Mouse (Mus musculus) megakaryocyte, embryonic 14.5 days (primary cell): ENCODE measurements at regions not wholly inside any gene's neighbourhood (a gene's known extent, or its start where the extent isn't known, plus 50 kb on each side); places are given as distances from the start of the nearest gene placed in this dataset.

ENCODE experiments used
- H3K27me3 ChIP-seq: replicated peaks from 2 replicates; pipeline ENCODE3; 2012; ENCODE audit warnings: inconsistent platforms
- H3K36me3 ChIP-seq: replicated peaks from 2 replicates; pipeline ENCODE3; 2012; ENCODE audit warnings: low read length, inconsistent platforms, mixed read lengths
- H3K4me1 ChIP-seq: 2 replicates; pipeline ENCODE4 v1.6.1; 2012; ENCODE audit warnings: inconsistent platforms
- H3K4me3 ChIP-seq: replicated peaks from 2 replicates; pipeline ENCODE3; 2012; ENCODE audit warnings: moderate library complexity, mild to moderate bottlenecking, inconsistent platforms
- H3K9me3 ChIP-seq: 2 replicates; pipeline ENCODE4 v1.6.1; 2012; ENCODE audit warnings: inconsistent platforms
- FLI1 ChIP-seq: IDR thresholded peaks from 2 replicates; pipeline ENCODE4 v1.6.1; 2012; ENCODE audit warnings: low read length, inconsistent platforms, mixed read lengths
- GATA1 ChIP-seq: IDR thresholded peaks from 3 replicates; pipeline ENCODE4 v1.6.1; 2012; ENCODE audit warnings: mixed read lengths, low read length, inconsistent platforms, borderline replicate concordance

GRCm38 (mm10) chr1:88969630-88970029 is 100.6 kb upstream of the Sh3bp4 start:
- no peak for TF ChIP-seq FLI1
- no peak for TF ChIP-seq GATA1
- no peaks in the 10 kb centered on the region for H3K27me3 ChIP-seq
- H3K36me3 ChIP-seq, result no peaks in the 10 kb centered on the region
- H3K9me3 ChIP-seq, result peaks cover 3% of the 10 kb centered on the region; the same call in 1 of the 2 replicates
- H3K4me3 ChIP-seq, result no peak overlapping the region
- H3K4me1 ChIP-seq, result no peaks in the 10 kb centered on the region

- Histone ChIP-seq H3K4me3 (no peak overlapping the region), H3K36me3 (no peaks in the 10 kb centered on the region), H3K4me1 (no peaks in the 10 kb centered on the region), H3K27me3 (no peaks in the 10 kb centered on the region), H3K9me3 (peaks cover 6% of the 10 kb centered on the region)
- TF ChIP-seq FLI1 (no peak), GATA1 (no peak)
Measured at GRCm38 (mm10) chr1:88976101-88976500, 94.1 kb upstream of the Sh3bp4 start.

GRCm38 (mm10) chr1:88988011-88988695 is 82.1 kb upstream of the Sh3bp4 start:
- Histone ChIP-seq H3K4me3 (no peak overlapping the region), H3K9me3 (no peaks in the 10 kb centered on the region; the same call in 1 of the 2 replicates), H3K27me3 (no peaks in the 10 kb centered on the region), H3K36me3 (no peaks in the 10 kb centered on the region), H3K4me1 (no peaks in the 10 kb centered on the region)
- TF ChIP-seq FLI1, result no peak
- TF ChIP-seq GATA1, result no peak

GRCm38 (mm10) chr1:88994588-88995331 is 75.5 kb upstream of the Sh3bp4 start:
- H3K36me3 ChIP-seq, result no peaks in the 10 kb centered on the region
- H3K4me3 ChIP-seq, result no peak overlapping the region
- peaks cover 3% of the 10 kb centered on the region; the same call in 1 of the 2 replicates for H3K9me3 ChIP-seq
- TF ChIP-seq FLI1 (no peak), GATA1 (no peak)
- H3K27me3 ChIP-seq, result no peaks in the 10 kb centered on the region
- no peaks in the 10 kb centered on the region for H3K4me1 ChIP-seq

GRCm38 (mm10) chr1:88995945-88996344 is 74.3 kb upstream of the Sh3bp4 start:
- Histone ChIP-seq H3K4me1 (no peaks in the 10 kb centered on the region), H3K27me3 (no peaks in the 10 kb centered on the region), H3K4me3 (no peak overlapping the region), H3K36me3 (no peaks in the 10 kb centered on the region), H3K9me3 (peaks cover 4% of the 10 kb centered on the region; the same call in 1 of the 2 replicates)
- TF ChIP-seq GATA1, result no peak
- no peak for TF ChIP-seq FLI1

GRCm38 (mm10) chr1:88996657-88997056 is 73.6 kb upstream of the Sh3bp4 start:
- no peak for TF ChIP-seq GATA1
- TF ChIP-seq FLI1, result no peak
- Histone ChIP-seq H3K36me3 (no peaks in the 10 kb centered on the region), H3K4me3 (no peak overlapping the region), H3K4me1 (no peaks in the 10 kb centered on the region), H3K9me3 (peaks cover 4% of the 10 kb centered on the region; the same call in 1 of the 2 replicates), H3K27me3 (no peaks in the 10 kb centered on the region)

GRCm38 (mm10) chr1:88997847-88998246 is 72.4 kb upstream of the Sh3bp4 start:
- Histone ChIP-seq H3K36me3 (no peaks in the 10 kb centered on the region), H3K9me3 (peaks cover 11% of the 10 kb centered on the region; the same call in 1 of the 2 replicates), H3K27me3 (no peaks in the 10 kb centered on the region), H3K4me1 (no peaks in the 10 kb centered on the region), H3K4me3 (no peak overlapping the region)
- TF ChIP-seq GATA1 (no peak), FLI1 (no peak)

GRCm38 (mm10) chr1:89002326-89002725 is 67.9 kb upstream of the Sh3bp4 start:
- Histone ChIP-seq H3K27me3 (no peaks in the 10 kb centered on the region), H3K36me3 (no peaks in the 10 kb centered on the region), H3K4me3 (no peak overlapping the region), H3K9me3 (peaks cover 11% of the 10 kb centered on the region), H3K4me1 (no peaks in the 10 kb centered on the region)
- TF ChIP-seq FLI1 (no peak), GATA1 (no peak)

- no peaks in the 10 kb centered on the region for H3K4me1 ChIP-seq
- TF ChIP-seq FLI1, result no peak
- no peak for TF ChIP-seq GATA1
- H3K4me3 ChIP-seq, result no peak overlapping the region
- H3K27me3 ChIP-seq, result no peaks in the 10 kb centered on the region
- H3K36me3 ChIP-seq, result no peaks in the 10 kb centered on the region
- H3K9me3 ChIP-seq, result peaks cover 20% of the 10 kb centered on the region
Measured at GRCm38 (mm10) chr1:89003752-89004151, 66.5 kb upstream of the Sh3bp4 start.

- H3K4me3 ChIP-seq, result no peak overlapping the region
- TF ChIP-seq GATA1 (no peak), FLI1 (no peak)
- no peaks in the 10 kb centered on the region for H3K36me3 ChIP-seq
- H3K9me3 ChIP-seq, result peaks cover 20% of the 10 kb centered on the region
- H3K4me1 ChIP-seq, result no peaks in the 10 kb centered on the region
- H3K27me3 ChIP-seq, result no peaks in the 10 kb centered on the region
Measured at GRCm38 (mm10) chr1:89007476-89007875, 62.7 kb upstream of the Sh3bp4 start.
